Mouse (Mus musculus): ENCODE results near the gene Gal3st2. TPM values are rescaled to one million over a fixed set of nuclear protein-coding genes. Genes with fewer than 3 reads are reported as not detected.
"Not testable (repeated sequence)": the region's sequence is repeated elsewhere in the genome, so short reads cannot be mapped to it uniquely, and the experiment has no call there.

Gene Gal3st2
- under 1 TPM in 1 of 4 experiments, not detected in 3; 0.44 TPM for total RNA-seq (2022)

- DNase-seq, result not testable (repeated sequence)
These were observed at the start of gene Gal3st2 for GRCm38 (mm10) chr1:93861048-93861447. Gene Gal3st2, plus strand, starts transcription at chr1:93861306.

- no peak for DNase-seq
These were observed 49.5 kb upstream of the Gal3st2 start for GRCm38 (mm10) chr1:93811495-93812039.

GRCm38 (mm10) chr1:93817823-93818532 lies 43.1 kb upstream of the Gal3st2 start:
- DNase-seq, result no peak

GRCm38 (mm10) chr1:93818722-93819121 lies 42.4 kb upstream of the Gal3st2 start:
- DNase-seq, result no peak

- DNase-seq, result no peak
These were observed 37.2 kb upstream of the Gal3st2 start for GRCm38 (mm10) chr1:93823796-93824495.

- DNase-seq, result no peak
These were observed 36.5 kb upstream of the Gal3st2 start, which contains the start of gene D2hgdh for GRCm38 (mm10) chr1:93824609-93825008. Gene D2hgdh, plus strand, starts transcription at chr1:93824909.

- DNase-seq, result peak; percentile 91
These were observed 35.9 kb upstream of the Gal3st2 start for GRCm38 (mm10) chr1:93825105-93825674.

GRCm38 (mm10) chr1:93825771-93826539 lies 35.2 kb upstream of the Gal3st2 start:
- no peak for DNase-seq

- no peak for DNase-seq
These were observed 34.6 kb upstream of the Gal3st2 start for GRCm38 (mm10) chr1:93826540-93826835.

- DNase-seq, result not testable (repeated sequence)
These were observed 28.2 kb upstream of the Gal3st2 start for GRCm38 (mm10) chr1:93832754-93833360.

- DNase-seq, result no peak
These were observed 26.4 kb upstream of the Gal3st2 start for GRCm38 (mm10) chr1:93834671-93835150.

- no peak for DNase-seq
These were observed 25.9 kb upstream of the Gal3st2 start for GRCm38 (mm10) chr1:93835211-93835610.

- DNase-seq, result no peak
These were observed 25.1 kb upstream of the Gal3st2 start for GRCm38 (mm10) chr1:93835876-93836531.

GRCm38 (mm10) chr1:93836532-93836913 lies 24.6 kb upstream of the Gal3st2 start:
- DNase-seq, result no peak

- DNase-seq, result no peak
These were observed 23.8 kb upstream of the Gal3st2 start for GRCm38 (mm10) chr1:93837335-93837734.

GRCm38 (mm10) chr1:93838569-93838968 lies 22.5 kb upstream of the Gal3st2 start:
- DNase-seq, result not testable (repeated sequence)

GRCm38 (mm10) chr1:93845766-93846366 lies 15.2 kb upstream of the Gal3st2 start:
- DNase-seq, result not testable (repeated sequence)

GRCm38 (mm10) chr1:93855790-93856189 lies 5.3 kb upstream of the Gal3st2 start:
- not testable (repeated sequence) for DNase-seq

- DNase-seq, result no peak
These were observed 3.7 kb upstream of the Gal3st2 start for GRCm38 (mm10) chr1:93857370-93857769.

- no peak for DNase-seq
These were observed 3.1 kb upstream of the Gal3st2 start for GRCm38 (mm10) chr1:93857991-93858390.

GRCm38 (mm10) chr1:93859619-93860018 lies 1.5 kb upstream of the Gal3st2 start:
- DNase-seq, result no peak

Measured in adrenal gland, adult 8-10 months (tissue).